Mouse (Mus musculus) heart, embryonic 12.5 days (tissue): ENCODE measurements around the gene Ybx3. TPM values are rescaled to one million over a fixed set of nuclear protein-coding genes. Genes with fewer than 3 reads are reported as not detected.
A peak's percentile ranks its signal among the peaks of the same experiment; 100 is the strongest.

Source experiments
- ATAC-seq: fragments of 200-750 bp; cut with Nextera tagmentation; 2 replicates; pipeline ENCODE4 v1.8.0; 2017; ENCODE audit warnings: moderate TSS enrichment, moderate library complexity; ENCODE audit not compliant: insufficient number of reproducible peaks, low FRiP score
- H3K27ac ChIP-seq: fragments of 300-500 bp; sonication (generic); 2 replicates; pipeline ENCODE4 v1.5.1; 2016; ENCODE audit warnings: mild to moderate bottlenecking, moderate library complexity; ENCODE audit not compliant: poor library complexity, severe bottlenecking
- H3K27me3 ChIP-seq: fragments of 300-500 bp; sonication (generic); replicated peaks from 2 replicates; pipeline ENCODE4 v1.6.1; 2016; ENCODE audit warnings: mild to moderate bottlenecking, moderate library complexity
- H3K36me3 ChIP-seq: fragments of 300-500 bp; sonication (generic); 2 replicates; pipeline ENCODE4 v1.6.1; 2016; ENCODE audit warnings: mild to moderate bottlenecking, moderate library complexity
- H3K4me1 ChIP-seq: fragments of 300-500 bp; sonication (generic); replicated peaks from 2 replicates; pipeline ENCODE4 v1.6.1; 2016; ENCODE audit warnings: mild to moderate bottlenecking
- H3K4me2 ChIP-seq: fragments of 300-500 bp; sonication (generic); 2 replicates; pipeline ENCODE4 v1.6.1; 2016; ENCODE audit warnings: mild to moderate bottlenecking, moderate library complexity
- H3K4me3 ChIP-seq: fragments of 300-500 bp; sonication (generic); 2 replicates; pipeline ENCODE4 v1.5.1; 2016; ENCODE audit warnings: mild to moderate bottlenecking
- H3K9ac ChIP-seq: fragments of 300-500 bp; sonication (generic); 2 replicates; pipeline ENCODE4 v1.6.1; 2016; ENCODE audit warnings: mild to moderate bottlenecking, moderate library complexity
- H3K9me3 ChIP-seq: fragments of 300-500 bp; sonication (generic); replicated peaks from 2 replicates; pipeline ENCODE4 v1.6.1; 2016; ENCODE audit warnings: mild to moderate bottlenecking, moderate library complexity
- WGBS: fragments of 180-500 bp; shearing (Covaris S2); methylation state at CpG from one replicate; pipeline ENCODE4 v1.1.7; 2016; 5-methylcytosine and 5-hydroxymethylcytosine counted together
- polyA plus RNA-seq: library from polyadenylated mRNA; unstranded; fragments of >200 nt; fragmentation: Nextera tagmentation; extraction: Ambion mirVana; gene quantifications from 2 replicates; pipeline ENCODE4 v1.2.1, GENCODE M21; 2016

Ybx3 gene
- polyA plus RNA-seq, 1 experiment from 2014 or later: 47.9 TPM

- Histone ChIP-seq H3K27me3 (no peaks in the 10 kb centered on the region), H3K9me3 (no peaks in the 10 kb centered on the region)
- 74% methylated on average over 4 of the region's 4 CpGs for WGBS
Measured at GRCm38 (mm10) chr6:131405174-131405573, 16.9 kb upstream of the Ybx3 start.

GRCm38 (mm10) chr6:131404260-131404659 is 16.0 kb upstream of the Ybx3 start:
- no peak overlapping the region for H3K27ac ChIP-seq
- peaks cover 7% of the 10 kb centered on the region for H3K4me1 ChIP-seq
- H3K4me2 ChIP-seq: no peak overlapping the region
- H3K36me3 ChIP-seq: no peaks in the 10 kb centered on the region
- no peak overlapping the region for H3K9ac ChIP-seq
- H3K27me3 ChIP-seq: no peaks in the 10 kb centered on the region
- H3K9me3 ChIP-seq: no peaks in the 10 kb centered on the region
- WGBS: 57% methylated on average over 3 of the region's 3 CpGs
- H3K4me3 ChIP-seq: no peak overlapping the region
- ATAC-seq: no peak

More at GRCm38 (mm10) chr6:131405174-131405573, 16.9 kb upstream of the Ybx3 start:
- Histone ChIP-seq H3K9ac (no peak overlapping the region), H3K4me2 (no peak overlapping the region), H3K4me1 (peaks cover 7% of the 10 kb centered on the region), H3K27ac (no peak overlapping the region), H3K36me3 (no peaks in the 10 kb centered on the region), H3K4me3 (no peak overlapping the region)
- ATAC-seq: no peak

GRCm38 (mm10) chr6:131403036-131403435 is 14.8 kb upstream of the Ybx3 start:
- Histone ChIP-seq H3K27ac (no peak overlapping the region), H3K9me3 (0 out of 2 replicates have a peak, but pooled peaks cover 3% of the 10 kb centered on the region), H3K4me3 (no peak overlapping the region), H3K27me3 (no peaks in the 10 kb centered on the region), H3K36me3 (no peaks in the 10 kb centered on the region), H3K4me2 (no peak overlapping the region), H3K4me1 (peaks cover 7% of the 10 kb centered on the region), H3K9ac (no peak overlapping the region)
- no peak for ATAC-seq
- 40% methylated on average over 2 of the region's 2 CpGs for WGBS

- no peak overlapping the region for H3K4me2 ChIP-seq
- H3K27me3 ChIP-seq: no peaks in the 10 kb centered on the region
- 0 out of 2 replicates have a peak, but pooled peaks cover 3% of the 10 kb centered on the region for H3K9me3 ChIP-seq
- H3K4me1 ChIP-seq: peaks cover 7% of the 10 kb centered on the region
- ATAC-seq: no peak
- no peak overlapping the region for H3K4me3 ChIP-seq
- no peak overlapping the region for H3K27ac ChIP-seq
- no peaks in the 10 kb centered on the region for H3K36me3 ChIP-seq
- no peak overlapping the region for H3K9ac ChIP-seq
Measured at GRCm38 (mm10) chr6:131402606-131403005, 14.3 kb upstream of the Ybx3 start.

GRCm38 (mm10) chr6:131401259-131401658 is 13.0 kb upstream of the Ybx3 start:
- H3K4me1 ChIP-seq: peaks cover 14% of the 10 kb centered on the region
- H3K27ac ChIP-seq: no peak overlapping the region
- no peak overlapping the region for H3K9ac ChIP-seq
- 79% methylated on average over 2 of the region's 2 CpGs for WGBS
- H3K36me3 ChIP-seq: no peaks in the 10 kb centered on the region
- H3K9me3 ChIP-seq: 0 out of 2 replicates have a peak, but pooled peaks cover 3% of the 10 kb centered on the region
- H3K27me3 ChIP-seq: no peaks in the 10 kb centered on the region
- H3K4me3 ChIP-seq: no peak overlapping the region
- no peak for ATAC-seq
- H3K4me2 ChIP-seq: no peak overlapping the region

GRCm38 (mm10) chr6:131396650-131397049 is 8.4 kb upstream of the Ybx3 start:
- Histone ChIP-seq H3K4me2 (no peak overlapping the region), H3K4me1 (peaks cover 7% of the 10 kb centered on the region), H3K9ac (no peak overlapping the region), H3K27me3 (no peaks in the 10 kb centered on the region), H3K4me3 (no peak overlapping the region), H3K9me3 (0 out of 2 replicates have a peak, but pooled peaks cover 3% of the 10 kb centered on the region), H3K36me3 (no peaks in the 10 kb centered on the region), H3K27ac (no peak overlapping the region)
- peak; percentile 66 for ATAC-seq
- 6% methylated on average over 1 of the region's 1 CpGs for WGBS

- no peaks in the 10 kb centered on the region for H3K36me3 ChIP-seq
- no peak overlapping the region for H3K9ac ChIP-seq
- H3K4me3 ChIP-seq: no peak overlapping the region
- H3K27ac ChIP-seq: no peak overlapping the region
- ATAC-seq: no peak
- WGBS: 62% methylated on average over 4 of the region's 4 CpGs
- peaks cover 10% of the 10 kb centered on the region for H3K4me1 ChIP-seq
- H3K4me2 ChIP-seq: no peak overlapping the region
- 0 out of 2 replicates have a peak, but pooled peaks cover 3% of the 10 kb centered on the region for H3K9me3 ChIP-seq
- H3K27me3 ChIP-seq: no peaks in the 10 kb centered on the region
Measured at GRCm38 (mm10) chr6:131393873-131394660, 5.8 kb upstream of the Ybx3 start.

- H3K4me3 ChIP-seq: peak overlapping the region; percentile 88
- peak overlapping the region; percentile 90 for H3K4me2 ChIP-seq
- no peaks in the 10 kb centered on the region for H3K36me3 ChIP-seq
- peak overlapping the region; percentile 88 for H3K27ac ChIP-seq
- peak overlapping the region; percentile 96 for H3K9ac ChIP-seq
- H3K4me1 ChIP-seq: peaks cover 34% of the 10 kb centered on the region
- WGBS: under 1% methylated on average over 43 of the region's 43 CpGs
- no peaks in the 10 kb centered on the region for H3K27me3 ChIP-seq
- no peaks in the 10 kb centered on the region for H3K9me3 ChIP-seq
- peak; percentile 70 for ATAC-seq
Measured at GRCm38 (mm10) chr6:131387221-131388039, 846 bp downstream of the Ybx3 start.

- Histone ChIP-seq H3K4me3 (peak overlapping the region; percentile 88), H3K9me3 (no peaks in the 10 kb centered on the region), H3K4me2 (peak overlapping the region; percentile 90), H3K27ac (no peak overlapping the region), H3K36me3 (no peaks in the 10 kb centered on the region; the same call in 1 of the 2 replicates), H3K9ac (peak overlapping the region; percentile 96; the same call in 1 of the 2 replicates), H3K27me3 (no peaks in the 10 kb centered on the region), H3K4me1 (peaks cover 39% of the 10 kb centered on the region)
- WGBS: 34% methylated on average over 9 of the region's 9 CpGs
- ATAC-seq: no peak
Measured at GRCm38 (mm10) chr6:131386416-131387019, 1.8 kb downstream of the Ybx3 start.

GRCm38 (mm10) chr6:131385469-131385868 is 2.8 kb downstream of the Ybx3 start:
- no peak for ATAC-seq
- Histone ChIP-seq H3K9ac (no peak overlapping the region), H3K36me3 (peaks cover 8% of the 10 kb centered on the region), H3K27me3 (no peaks in the 10 kb centered on the region), H3K27ac (no peak overlapping the region), H3K4me3 (no peak overlapping the region), H3K4me2 (peak overlapping the region; percentile 37; the same call in 1 of the 2 replicates), H3K9me3 (no peaks in the 10 kb centered on the region), H3K4me1 (peaks cover 39% of the 10 kb centered on the region)
- WGBS: 95% methylated on average over 1 of the region's 1 CpGs
